Mouse (Mus musculus): Measurements from ENCODE around the gene Mbd3. TPM values are rescaled to one million over a fixed set of nuclear protein-coding genes. Genes with fewer than 3 reads are reported as not detected.

Mbd3 gene
- polyA plus RNA-seq, 1 experiment from 2014 or later: 227 TPM

DNA sequence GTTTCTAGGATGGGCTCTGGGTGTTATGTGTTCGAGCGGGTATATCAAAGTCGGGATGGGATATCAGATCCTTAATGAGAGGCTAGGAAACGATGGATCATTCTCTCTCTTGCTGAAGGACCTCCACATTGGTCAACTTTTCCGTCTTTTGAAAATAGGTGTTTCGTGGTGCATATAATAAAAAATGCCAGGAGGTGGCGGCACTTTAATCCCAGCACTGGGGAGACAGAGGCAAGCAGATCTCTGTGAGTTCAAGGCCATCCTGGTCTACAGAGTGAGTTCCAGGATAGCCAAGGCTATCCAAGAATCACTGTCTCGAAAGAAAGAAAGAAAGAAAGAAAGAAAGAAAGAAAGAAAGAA is 34.9 kb upstream of the Mbd3 start:
- Histone ChIP-seq H3K9me3 (no peaks in the 10 kb centered on the region), H3K9ac (no peak overlapping the region), H3K27ac (peak overlapping the region; percentile 92; the same call in 1 of the 2 replicates), H3K27me3 (replicated peaks) (no peaks in the 10 kb centered on the region), H3K4me3 (peak overlapping the region; percentile 91; the same call in 1 of the 2 replicates), H3K4me1 (peaks cover 20% of the 10 kb centered on the region), H3K4me2 (peak overlapping the region; percentile 68), H3K36me3 (replicated peaks) (peaks cover 2% of the 10 kb centered on the region; the same call in 1 of the 2 replicates)
- 0 out of 2 replicates have a peak, but pooled peaks have one; percentile 2 for ATAC-seq (replicated peaks)
- 12% methylated on average over 8 of the region's 8 CpGs for WGBS

DNA sequence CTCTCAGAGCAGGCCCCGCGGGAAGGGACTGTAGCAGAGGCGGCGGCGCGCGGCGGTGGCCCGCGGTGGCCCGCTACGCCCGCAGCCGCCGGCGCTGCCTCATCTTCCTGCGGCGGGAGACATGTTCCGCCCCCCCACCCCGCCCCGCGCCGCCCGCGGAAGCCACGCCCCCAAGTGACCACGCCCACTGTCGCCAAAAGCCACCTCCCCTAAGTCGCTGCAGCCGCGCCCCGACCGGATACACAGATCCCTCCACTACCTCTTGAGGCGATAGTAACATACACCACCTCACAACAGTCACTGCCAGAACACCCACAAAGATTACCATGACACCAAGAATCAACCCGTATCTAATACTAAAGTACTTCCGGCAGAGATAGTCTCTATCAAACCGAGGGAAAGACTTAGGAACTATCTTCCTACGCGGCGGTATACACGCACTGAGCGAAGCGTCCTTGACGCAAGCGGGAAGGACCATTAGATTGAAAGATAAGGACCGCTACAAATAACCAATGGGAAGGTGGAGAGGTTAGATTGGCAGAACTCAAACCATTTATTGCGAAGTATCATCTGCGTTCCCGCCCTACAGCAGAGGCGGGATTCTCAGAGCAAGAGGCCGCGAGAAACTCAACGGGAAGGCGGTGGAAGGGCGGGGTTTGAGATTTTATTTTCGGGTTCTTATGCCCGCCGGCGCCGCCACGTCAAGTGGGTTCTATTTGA is 34.3 kb upstream of the Mbd3 start, which contains the start of gene Tcf3:
Gene Tcf3 (minus strand): TSS at position 135 of the 720 bp plus-strand sequence.
- peak; percentile 93 for ATAC-seq (replicated peaks)
- under 1% methylated on average over 51 of the region's 61 CpGs for WGBS
- peak within 1 kb of the TSS; percentile 95 for H3K9ac ChIP-seq
- H3K27me3 ChIP-seq (replicated peaks): no peaks in the 10 kb centered on the region
- H3K36me3 ChIP-seq (replicated peaks): peaks cover 5% of the 10 kb centered on the region; the same call in 1 of the 2 replicates
- H3K4me1 ChIP-seq: peaks cover 20% of the 10 kb centered on the region
- H3K9me3 ChIP-seq: no peaks in the 10 kb centered on the region
- peak within 1 kb of the TSS; percentile 91 for H3K4me3 ChIP-seq
- H3K27ac ChIP-seq: peak within 1 kb of the TSS; percentile 92
- H3K4me2 ChIP-seq: peak within 1 kb of the TSS; percentile 68

DNA sequence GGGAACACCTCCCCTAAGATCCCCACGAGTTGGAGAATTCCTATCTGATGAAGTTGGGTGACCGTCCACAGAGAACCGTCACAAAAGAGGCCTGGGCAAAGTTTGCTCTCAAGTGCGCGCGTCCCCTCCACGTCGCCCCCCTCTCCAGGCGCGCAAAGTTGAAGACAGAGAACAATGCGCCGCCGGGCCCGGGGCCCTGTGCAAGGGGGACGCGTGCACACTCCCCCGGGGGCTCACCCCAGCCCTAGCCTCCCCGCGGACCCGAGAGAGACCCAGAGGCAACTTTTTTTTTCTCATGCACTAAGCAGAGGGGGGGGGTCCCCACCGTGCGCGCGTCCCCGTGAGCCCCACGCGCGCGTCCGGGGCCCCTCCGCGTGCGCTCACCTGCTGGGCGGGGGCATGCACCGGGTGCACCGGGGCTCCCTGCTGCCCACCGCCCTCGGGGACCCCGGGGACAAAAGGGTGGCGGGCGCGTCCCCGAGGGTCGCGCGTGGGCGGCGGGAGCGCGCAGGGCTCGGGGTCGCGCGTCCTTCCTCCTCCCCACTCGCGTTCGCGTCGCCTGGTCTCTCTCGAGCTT is 33.7 kb upstream of the Mbd3 start:
- H3K4me2 ChIP-seq: peak overlapping the region; percentile 68
- peak; percentile 31; the same call in 1 of the 2 replicates for ATAC-seq (replicated peaks)
- H3K27ac ChIP-seq: peak overlapping the region; percentile 92
- H3K36me3 ChIP-seq (replicated peaks): peaks cover 5% of the 10 kb centered on the region; the same call in 1 of the 2 replicates
- H3K9me3 ChIP-seq: no peaks in the 10 kb centered on the region
- peak overlapping the region; percentile 95 for H3K9ac ChIP-seq
- no peaks in the 10 kb centered on the region for H3K27me3 ChIP-seq (replicated peaks)
- peak overlapping the region; percentile 91 for H3K4me3 ChIP-seq
- peaks cover 20% of the 10 kb centered on the region for H3K4me1 ChIP-seq
- WGBS: under 1% methylated on average over 49 of the region's 60 CpGs

DNA sequence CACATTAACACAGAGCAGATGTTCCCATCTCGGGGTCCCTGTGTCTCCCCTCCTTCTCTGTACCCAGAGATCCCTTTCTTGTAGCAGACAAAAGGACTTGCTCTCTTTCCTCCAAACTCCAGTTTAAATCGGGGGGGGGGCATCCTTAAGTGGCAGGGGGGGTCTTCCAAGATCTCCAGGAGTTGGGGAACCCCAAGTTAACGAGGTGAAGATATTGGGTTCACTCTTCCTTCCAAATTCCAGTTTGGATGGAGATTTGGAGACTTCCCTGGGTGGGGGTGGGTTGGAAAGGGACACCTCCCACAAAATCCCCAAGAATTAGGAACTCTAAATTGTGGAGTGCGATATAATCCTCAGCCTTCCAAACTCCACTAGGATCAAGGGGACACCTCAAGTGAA is 33.0 kb upstream of the Mbd3 start:
- peaks cover 20% of the 10 kb centered on the region for H3K4me1 ChIP-seq
- H3K27ac ChIP-seq: peak overlapping the region; percentile 30; the same call in 1 of the 2 replicates
- H3K36me3 ChIP-seq (replicated peaks): peaks cover 10% of the 10 kb centered on the region
- H3K27me3 ChIP-seq (replicated peaks): no peaks in the 10 kb centered on the region
- H3K4me3 ChIP-seq: peak overlapping the region; percentile 91
- H3K9ac ChIP-seq: peak overlapping the region; percentile 95
- 0% methylated on average over 4 of the region's 4 CpGs for WGBS
- H3K9me3 ChIP-seq: no peaks in the 10 kb centered on the region
- H3K4me2 ChIP-seq: peak overlapping the region; percentile 68
- no peak for ATAC-seq (replicated peaks)

DNA sequence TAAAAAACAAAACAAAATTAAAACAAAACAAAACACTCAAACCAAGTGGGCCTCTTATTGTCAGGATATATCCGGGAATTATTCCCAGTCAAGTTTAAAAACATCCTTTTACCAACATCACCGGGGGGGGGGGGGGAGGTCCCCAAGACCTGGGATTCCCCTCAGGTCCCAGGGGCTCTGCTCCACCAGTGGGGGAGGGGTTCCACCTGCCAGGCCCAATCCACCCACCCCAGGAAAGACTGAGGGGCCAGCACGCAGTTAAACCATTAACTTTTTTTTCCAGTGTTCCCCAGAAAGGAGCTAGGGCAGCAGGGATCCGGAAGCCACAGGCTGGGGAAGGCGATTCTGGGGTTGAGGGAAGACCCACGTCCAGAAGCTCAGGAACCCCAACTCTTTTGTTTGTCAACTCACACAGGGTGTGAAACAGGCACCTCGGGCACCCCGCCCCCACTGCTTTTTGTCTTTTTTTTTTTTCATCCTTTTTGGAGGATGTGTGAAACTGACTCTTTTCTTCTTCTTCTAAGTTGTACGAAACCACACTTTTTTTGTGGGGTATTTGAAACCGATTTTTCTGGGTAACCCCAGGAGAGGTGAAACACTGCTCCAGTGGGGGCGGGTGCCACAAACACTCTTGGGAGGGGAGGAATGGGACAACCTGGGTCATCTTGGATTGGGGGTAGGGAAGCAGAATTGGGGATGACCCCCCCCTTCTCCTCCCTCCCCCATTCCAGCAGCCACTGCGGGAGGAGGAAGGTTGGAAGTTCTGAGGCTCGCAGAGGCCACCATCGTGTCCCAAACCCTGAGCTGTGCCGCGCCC is 32.4 kb upstream of the Mbd3 start:
- WGBS: 15% methylated on average over 16 of the region's 16 CpGs
- no peaks in the 10 kb centered on the region for H3K27me3 ChIP-seq (replicated peaks)
- H3K9me3 ChIP-seq: no peaks in the 10 kb centered on the region
- H3K4me3 ChIP-seq: peak overlapping the region; percentile 91
- no peak for ATAC-seq (replicated peaks)
- peak overlapping the region; percentile 68 for H3K4me2 ChIP-seq
- H3K9ac ChIP-seq: peak overlapping the region; percentile 95
- peak overlapping the region; percentile 30; the same call in 1 of the 2 replicates for H3K27ac ChIP-seq
- H3K4me1 ChIP-seq: peaks cover 20% of the 10 kb centered on the region
- H3K36me3 ChIP-seq (replicated peaks): peaks cover 16% of the 10 kb centered on the region

DNA sequence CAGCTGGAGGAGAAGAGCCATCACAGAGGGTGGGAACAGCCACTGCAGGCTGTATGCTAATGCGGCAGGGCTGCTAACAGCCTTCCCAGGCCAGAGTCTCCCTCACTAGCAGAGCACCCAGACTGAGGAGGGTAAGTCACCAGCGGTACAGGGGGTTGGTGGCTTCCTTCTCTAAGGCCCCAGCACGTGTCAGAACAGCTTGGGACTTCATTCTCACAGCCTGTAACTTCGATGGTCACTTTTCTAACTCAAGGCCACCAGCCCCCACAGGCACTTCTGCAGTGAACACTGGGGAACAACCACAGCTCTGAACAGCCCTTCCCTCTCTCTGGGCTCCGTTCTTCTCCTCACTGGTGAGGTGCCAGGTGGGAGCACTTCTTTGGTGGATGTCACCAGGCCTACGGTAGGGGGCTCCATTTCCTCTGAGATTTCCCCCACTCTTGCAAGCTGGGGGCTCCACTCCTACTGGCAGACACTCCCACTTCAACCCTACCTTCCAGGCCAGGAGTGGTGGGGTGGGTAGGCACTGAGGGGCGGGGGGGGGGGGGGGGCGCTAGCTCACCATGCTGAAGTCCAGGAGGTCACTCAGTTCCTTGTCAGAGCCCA is 31.1 kb upstream of the Mbd3 start:
- no peak overlapping the region for H3K4me2 ChIP-seq
- H3K36me3 ChIP-seq (replicated peaks): peaks cover 29% of the 10 kb centered on the region
- H3K4me1 ChIP-seq: peaks cover 20% of the 10 kb centered on the region
- 67% methylated on average over 8 of the region's 8 CpGs for WGBS
- ATAC-seq (replicated peaks): no peak
- H3K4me3 ChIP-seq: no peak overlapping the region
- no peak overlapping the region for H3K9ac ChIP-seq
- no peaks in the 10 kb centered on the region for H3K9me3 ChIP-seq
- no peaks in the 10 kb centered on the region for H3K27me3 ChIP-seq (replicated peaks)
- H3K27ac ChIP-seq: no peak overlapping the region

DNA sequence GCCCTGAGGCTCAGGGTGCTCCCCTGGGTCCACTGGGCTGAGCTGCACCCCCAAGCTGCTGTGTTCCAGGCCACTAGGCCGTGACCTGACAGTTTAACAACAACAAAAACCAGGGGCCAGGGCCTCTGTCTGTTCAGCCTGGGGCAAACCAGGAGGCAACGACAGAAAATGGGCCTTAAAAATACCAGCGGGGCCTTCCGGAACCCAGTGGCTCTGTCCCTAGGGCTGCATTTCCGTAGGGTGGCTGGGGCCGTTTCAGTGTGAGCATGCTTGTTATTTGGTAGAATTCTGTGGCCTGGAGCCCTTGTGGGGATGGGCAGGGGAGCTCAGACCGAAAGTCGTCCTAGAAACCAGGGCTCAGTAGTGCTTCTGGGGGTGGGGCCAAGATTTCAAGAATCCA is 30.4 kb upstream of the Mbd3 start:
- Histone ChIP-seq H3K9me3 (no peaks in the 10 kb centered on the region), H3K4me2 (no peak overlapping the region), H3K36me3 (replicated peaks) (peaks cover 36% of the 10 kb centered on the region), H3K4me3 (no peak overlapping the region), H3K4me1 (peaks cover 20% of the 10 kb centered on the region), H3K9ac (no peak overlapping the region), H3K27me3 (replicated peaks) (no peaks in the 10 kb centered on the region), H3K27ac (no peak overlapping the region)
- WGBS: 83% methylated on average over 8 of the region's 8 CpGs
- ATAC-seq (replicated peaks): no peak

DNA sequence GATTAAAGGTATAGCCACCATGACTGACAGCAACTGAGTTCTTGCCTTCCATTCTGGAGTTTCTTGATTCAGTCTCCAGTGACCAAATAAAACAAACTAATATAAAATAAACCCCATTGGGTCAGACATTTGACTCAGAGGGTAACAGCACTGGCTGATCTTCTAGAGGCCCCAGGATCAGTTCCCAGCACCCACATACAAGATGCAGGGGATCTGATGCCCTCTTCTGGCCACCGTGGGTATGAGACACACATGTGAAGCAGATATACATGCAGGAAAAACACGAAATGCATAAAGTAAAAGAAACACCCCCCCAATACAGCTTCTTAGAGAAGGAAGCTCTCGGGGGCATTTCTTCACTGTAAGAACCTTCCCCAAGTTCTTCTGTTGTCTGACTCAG is 25.7 kb upstream of the Mbd3 start:
- H3K36me3 ChIP-seq (replicated peaks): peaks cover 54% of the 10 kb centered on the region
- WGBS: 97% methylated on average over 3 of the region's 3 CpGs
- no peak for ATAC-seq (replicated peaks)

DNA sequence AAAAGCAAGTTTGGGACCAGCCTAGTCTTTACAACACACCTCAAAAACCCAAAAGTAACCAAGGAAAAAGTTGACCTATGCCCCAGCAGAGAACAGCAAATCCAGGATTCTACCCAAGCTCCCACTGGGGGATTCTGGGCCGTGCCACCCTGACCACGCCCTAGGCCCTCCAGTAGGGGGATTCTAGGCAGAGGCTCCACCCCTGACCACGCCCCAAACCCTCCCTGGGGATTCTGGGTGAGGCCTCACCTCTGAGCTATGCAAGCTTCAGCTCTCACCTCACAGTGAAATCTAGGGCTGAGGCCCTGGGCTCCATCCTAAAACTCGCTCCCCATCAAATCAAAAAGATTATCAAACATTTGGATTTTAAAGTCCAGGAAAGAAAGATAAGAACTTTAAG is 24.2 kb upstream of the Mbd3 start:
- WGBS: 55% methylated on average over 4 of the region's 4 CpGs
- Histone ChIP-seq H3K4me2 (no peak overlapping the region), H3K27ac (peak overlapping the region; percentile 20; the same call in 1 of the 2 replicates), H3K4me1 (peaks cover 31% of the 10 kb centered on the region), H3K9ac (no peak overlapping the region), H3K4me3 (no peak overlapping the region), H3K27me3 (replicated peaks) (no peaks in the 10 kb centered on the region), H3K36me3 (replicated peaks) (peaks cover 61% of the 10 kb centered on the region), H3K9me3 (no peaks in the 10 kb centered on the region)
- no peak for ATAC-seq (replicated peaks)

More for the DNA sequence above, 25.7 kb upstream of the Mbd3 start:
- H3K27ac ChIP-seq: no peak overlapping the region
- no peaks in the 10 kb centered on the region for H3K27me3 ChIP-seq (replicated peaks)
- H3K4me3 ChIP-seq: no peak overlapping the region
- H3K9me3 ChIP-seq: no peaks in the 10 kb centered on the region
- no peak overlapping the region for H3K9ac ChIP-seq
- no peak overlapping the region for H3K4me2 ChIP-seq
- H3K4me1 ChIP-seq: peaks cover 17% of the 10 kb centered on the region; the same call in 1 of the 2 replicates

DNA sequence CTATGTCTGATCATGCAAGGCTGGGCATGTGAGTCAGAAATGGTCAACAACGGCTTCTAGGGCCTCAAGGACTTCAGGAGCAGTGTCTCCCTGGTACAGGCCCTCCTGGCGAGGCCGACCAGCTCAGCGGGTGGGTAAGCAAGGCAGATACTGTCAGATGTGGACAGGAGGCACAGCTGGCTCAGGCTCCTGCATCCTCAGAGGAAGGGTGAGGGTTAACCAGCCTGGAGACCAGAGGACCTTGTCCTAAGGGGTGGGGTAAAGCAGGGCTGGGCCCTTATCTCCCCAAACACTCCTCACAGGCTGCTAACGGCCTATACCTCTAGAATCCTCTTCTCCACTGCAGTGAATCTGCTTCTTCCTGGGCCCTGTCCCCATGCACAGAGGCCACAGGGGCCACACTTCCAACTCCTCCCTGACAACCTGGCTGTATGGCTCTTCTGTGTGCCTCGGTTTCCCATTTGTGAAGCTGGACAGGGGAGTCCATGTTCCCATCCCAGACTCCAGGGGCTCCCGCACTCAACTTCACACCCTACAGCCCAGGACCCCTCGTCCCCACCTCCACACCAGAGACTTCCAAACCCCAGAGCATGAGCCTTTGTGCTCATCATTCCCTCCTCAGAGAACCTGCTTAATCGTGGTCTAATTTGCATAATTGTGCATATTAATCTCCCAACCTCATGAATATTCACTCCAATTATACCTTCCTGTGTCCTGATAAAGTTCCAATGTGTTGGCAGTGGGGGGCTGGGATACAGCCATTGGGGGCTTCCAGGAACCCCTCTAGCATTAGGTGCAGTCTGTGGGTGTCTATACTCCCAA is 22.5 kb upstream of the Mbd3 start:
- Histone ChIP-seq H3K4me2 (no peak overlapping the region), H3K27me3 (replicated peaks) (no peaks in the 10 kb centered on the region), H3K4me1 (peaks cover 35% of the 10 kb centered on the region), H3K9me3 (no peaks in the 10 kb centered on the region), H3K36me3 (replicated peaks) (peaks cover 67% of the 10 kb centered on the region), H3K27ac (peak overlapping the region; percentile 68), H3K9ac (no peak overlapping the region), H3K4me3 (no peak overlapping the region)
- no peak; the same call in 1 of the 2 replicates for ATAC-seq (replicated peaks)
- 80% methylated on average over 9 of the region's 9 CpGs for WGBS

DNA sequence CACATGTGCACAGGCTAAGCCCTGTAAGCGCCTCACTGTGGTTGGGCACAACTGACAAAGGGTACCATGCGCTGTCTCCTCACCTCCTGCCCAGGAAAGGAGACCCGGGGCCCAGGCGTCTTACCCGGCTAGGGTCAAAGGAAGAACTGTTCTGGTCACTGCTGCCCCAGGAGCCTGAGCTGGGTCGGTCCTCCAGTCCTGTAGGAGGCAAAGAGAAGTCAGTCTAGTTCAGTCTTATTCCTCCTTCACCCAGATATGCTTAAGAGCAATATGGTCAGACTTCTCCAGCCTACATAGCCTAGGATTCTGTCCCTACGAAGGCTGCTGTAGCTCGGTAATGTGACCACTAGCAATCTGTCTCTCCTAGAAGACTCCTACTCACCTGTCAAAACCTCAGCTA is 21.9 kb upstream of the Mbd3 start:
- WGBS: 93% methylated on average over 8 of the region's 8 CpGs
- ATAC-seq (replicated peaks): no peak
- no peak overlapping the region for H3K4me2 ChIP-seq
- peaks cover 65% of the 10 kb centered on the region for H3K36me3 ChIP-seq (replicated peaks)
- H3K9ac ChIP-seq: no peak overlapping the region
- H3K9me3 ChIP-seq: no peaks in the 10 kb centered on the region
- H3K4me1 ChIP-seq: peaks cover 35% of the 10 kb centered on the region
- H3K4me3 ChIP-seq: no peak overlapping the region
- no peaks in the 10 kb centered on the region for H3K27me3 ChIP-seq (replicated peaks)
- peak overlapping the region; percentile 68; the same call in 1 of the 2 replicates for H3K27ac ChIP-seq
